Mouse (Mus musculus) colon, adult 2 months (tissue): ENCODE measurements around the gene Elovl1. TPM values are rescaled to one million over a fixed set of nuclear protein-coding genes. Genes with fewer than 3 reads are reported as not detected.

Experiments
- polyA plus RNA-seq: library from polyadenylated mRNA; depleted of rRNA; stranded (reverse); fragments of >200 nt; gene quantifications from 2 replicates; pipeline ENCODE4 v1.2.3, GENCODE M21; 2012; rRNA removed

The Elovl1 gene
- 176 and 229 TPM in 2 replicates for polyA plus RNA-seq

GRCm38 (mm10) chr4:118427768-118428451 is at the start of gene Elovl1:
Elovl1 (plus strand) TSS chr4:118428093.

GRCm38 (mm10) chr4:118409142-118409900 is 18.6 kb upstream of the Elovl1 start, which contains the start of the genes Szt2 and Med8:
Szt2 (minus strand) TSS chr4:118409273.
Med8 (plus strand) TSS chr4:118409337.

GRCm38 (mm10) chr4:118436820-118437603 is 9.1 kb downstream of the Elovl1 start, which contains the start of gene Cdc20:
Cdc20 (minus strand) TSS chr4:118437352.

GRCm38 (mm10) chr4:118457345-118457975 is 29.6 kb downstream of the Elovl1 start, which contains the start of gene Mpl:
Mpl (minus strand) TSS chr4:118457513.

Other genes with a start within 250 kb of the Elovl1 start
- 24.1 and 26.8 TPM in 2 replicates for gene Kdm4a, start 248.1 kb upstream of the Elovl1 start, polyA plus RNA-seq
- gene Ptprf, start 136.7 kb upstream of the Elovl1 start, polyA plus RNA-seq = 207 and 212 TPM in 2 replicates
- gene Szt2, start 18.8 kb upstream of the Elovl1 start, polyA plus RNA-seq = 31.2 and 35.3 TPM in 2 replicates
- 20.8 and 22.0 TPM in 2 replicates for gene Med8, start 18.8 kb upstream of the Elovl1 start, polyA plus RNA-seq
- 35.4 and 43.2 TPM in 2 replicates for gene Cdc20, start 9.3 kb downstream of the Elovl1 start, polyA plus RNA-seq
- 0.05 and 0.08 TPM in 2 replicates for gene Mpl, start 29.4 kb downstream of the Elovl1 start, polyA plus RNA-seq
- gene Tie1, start 62.0 kb downstream of the Elovl1 start, polyA plus RNA-seq = 20.3 and 24.4 TPM in 2 replicates
- gene 2610528J11Rik, start 98.9 kb downstream of the Elovl1 start, polyA plus RNA-seq = 104 and 125 TPM in 2 replicates
- 35.4 and 47.7 TPM in 2 replicates for gene Tmem125, start 116.0 kb downstream of the Elovl1 start, polyA plus RNA-seq
- gene Cfap57, start 192.7 kb downstream of the Elovl1 start, polyA plus RNA-seq = not detected in 2 replicates
- gene Ebna1bp2, start 192.7 kb downstream of the Elovl1 start, polyA plus RNA-seq = 22.2 and 22.7 TPM in 2 replicates
- not detected in 2 replicates for gene Olfr62, start 230.9 kb downstream of the Elovl1 start, polyA plus RNA-seq